In the genomic region with DNA sequence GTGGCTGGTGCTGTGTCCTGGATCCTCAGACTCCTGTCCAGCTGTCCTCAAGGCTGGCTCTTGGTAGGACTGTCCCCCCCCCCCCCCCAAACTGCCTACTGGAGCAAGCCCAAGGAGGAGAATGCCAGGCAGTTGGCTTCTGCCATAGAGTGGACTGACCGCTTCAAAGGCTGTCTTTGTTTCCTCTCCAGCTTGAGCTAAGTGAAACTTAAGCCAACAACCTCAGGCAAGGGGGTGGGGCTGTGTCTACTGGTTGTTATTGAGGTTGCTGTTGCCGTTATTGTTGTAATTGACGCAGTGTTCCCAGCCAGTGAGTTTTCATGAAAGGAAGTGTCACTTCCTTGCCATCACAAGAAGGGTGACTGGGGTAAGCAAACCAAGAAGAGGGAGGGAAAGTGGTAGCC, we compare ENCODE assay signal across 8 mouse cellular contexts. TPM values are rescaled to one million over a fixed set of nuclear protein-coding genes. Genes with fewer than 3 reads are reported as not detected.
DNase-seq lines count a peak whose midpoint lies in the region; ATAC-seq and TF ChIP-seq lines count a peak whose summit lies in the region.

No protein-coding gene starts in this region.

- H3K27me3 ChIP-seq in kidney, postnatal 0 days (ENCODE audit: insufficient read depth, low read length): no peaks in the 10 kb centered on the region
- H3K27me3 ChIP-seq in kidney, embryonic 14.5 days (ENCODE audit: control insufficient read depth, insufficient read depth, low read length): no peaks in the 10 kb centered on the region
- peaks cover 11% of the 10 kb centered on the region for H3K27me3 ChIP-seq in stomach, embryonic 15.5 days (replicated peaks)

- H3K9me3 ChIP-seq in kidney, postnatal 0 days (replicated peaks; ENCODE audit: low read length): no peaks in the 10 kb centered on the region
- H3K9me3 ChIP-seq in kidney, embryonic 14.5 days (ENCODE audit: control insufficient read depth, low read length): no peaks in the 10 kb centered on the region
- H3K9me3 ChIP-seq in stomach, embryonic 15.5 days: no peaks in the 10 kb centered on the region

- H3K9ac ChIP-seq in kidney, postnatal 0 days (ENCODE audit: low read depth, low read length): no peak overlapping the region
- H3K9ac ChIP-seq in kidney, embryonic 14.5 days (ENCODE audit: low read depth, low read length): no peak overlapping the region
- H3K9ac ChIP-seq in stomach, embryonic 15.5 days: no peak overlapping the region

- H3K4me3 ChIP-seq in kidney, postnatal 0 days (replicated peaks; ENCODE audit: low read depth, low read length): no peak overlapping the region
- H3K4me3 ChIP-seq in kidney, embryonic 14.5 days (ENCODE audit: low read length): no peak overlapping the region
- H3K4me3 ChIP-seq in stomach, embryonic 15.5 days (replicated peaks): no peak overlapping the region

- no peaks in the 10 kb centered on the region for H3K36me3 ChIP-seq in kidney, postnatal 0 days (ENCODE audit: insufficient read depth, low read length)
- H3K36me3 ChIP-seq in kidney, embryonic 14.5 days (ENCODE audit: control insufficient read depth, insufficient read depth, low read length): no peaks in the 10 kb centered on the region
- no peaks in the 10 kb centered on the region for H3K36me3 ChIP-seq in stomach, embryonic 15.5 days

- 26% methylated on average over 3 of the region's 3 CpGs for WGBS in kidney, postnatal 0 days
- 14% methylated on average over 3 of the region's 3 CpGs for whole genome bisulfite sequencing in kidney, embryonic 14.5 days
- WGBS in stomach, embryonic 15.5 days: 45% methylated on average over 3 of the region's 3 CpGs

- peak; percentile 49 for DNase-seq in kidney, postnatal 0 days (ENCODE audit: low spot score)
- peak; percentile 27 for DNase-seq in adipocyte (ENCODE audit: low spot score)
- DNase-seq in layer of hippocampus, adult 8-10 months (ENCODE audit: low spot score in 2 of 2): peak; percentile 65 to 79
- peak; percentile 78 for DNase-seq in lung, postnatal 25 days (ENCODE audit: low spot score)
- no peak for DNase-seq in kidney, postnatal 14 days

- H3K27ac ChIP-seq in kidney, postnatal 0 days: no peak overlapping the region
- H3K27ac ChIP-seq in kidney, embryonic 14.5 days (ENCODE audit: low read depth, low read length): no peak overlapping the region
- H3K27ac ChIP-seq in stomach, embryonic 15.5 days: no peak overlapping the region

- peak overlapping the region; percentile 94 for H3K4me2 ChIP-seq in kidney, postnatal 0 days (ENCODE audit: low read length)
- H3K4me2 ChIP-seq in kidney, embryonic 14.5 days (replicated peaks; ENCODE audit: low read depth, low read length): no peak overlapping the region
- H3K4me2 ChIP-seq in stomach, embryonic 15.5 days: peak overlapping the region; percentile 88

- H3K4me1 ChIP-seq in kidney, postnatal 0 days (replicated peaks; ENCODE audit: insufficient read depth, low read length): peaks cover 13% of the 10 kb centered on the region; the same call in 1 of the 2 replicates
- peaks cover 16% of the 10 kb centered on the region for H3K4me1 ChIP-seq in kidney, embryonic 14.5 days (ENCODE audit: control insufficient read depth, insufficient read depth, low read length)
- H3K4me1 ChIP-seq in stomach, embryonic 15.5 days: peaks cover 14% of the 10 kb centered on the region; the same call in 1 of the 2 replicates

- no peak for ATAC-seq in kidney, postnatal 0 days (replicated peaks; ENCODE audit: low FRiP score, low read depth)
- no peak for ATAC-seq in kidney, embryonic 14.5 days (ENCODE audit: low FRiP score, low TSS enrichment)
- peak; percentile 54 for ATAC-seq in granulocyte monocyte progenitor cell, adult 5-6 weeks (replicated peaks; ENCODE audit: poor library complexity, severe bottlenecking)
- ATAC-seq in stomach, embryonic 15.5 days (ENCODE audit: insufficient read depth, low FRiP score, low read depth): no peak

- no peak for TF ChIP-seq CTCF in kidney, postnatal 0 days (IDR thresholded peaks at IDR 0.05; ENCODE audit: low read depth)

RNA-seq across cellular contexts. Expression of gene Arid5a, which starts 2.0 kb away (rescaled TPM):
- polyA plus RNA-seq in kidney, postnatal 0 days (2015; fragmentation: Nextera tagmentation; extraction: Ambion mirVana): 6.7 and 7.4 TPM in 2 replicates
- 2.3 and 4.5 TPM in 2 replicates for polyA plus RNA-seq in kidney, embryonic 14.5 days (2014; fragmentation: Nextera tagmentation; extraction: Ambion mirVana)
- 36.0 and 42.2 TPM in 2 replicates for total RNA-seq in granulocyte monocyte progenitor cell, adult 5-6 weeks (2014; fragmentation: Nextera tagmentation)
- 33.7 and 33.9 TPM in 2 replicates for total RNA-seq in granulocyte monocyte progenitor cell, adult 5-6 weeks (2017)
- 10 to 100 TPM; 18.1 to 22.0 (median 18.8) TPM for total RNA-seq in layer of hippocampus, adult 8-10 months (2022)
- polyA plus RNA-seq in stomach, embryonic 15.5 days (2015; fragmentation: Nextera tagmentation; extraction: Ambion mirVana): 3.5 and 4.7 TPM in 2 replicates

RNA-seq across cellular contexts. Expression of gene Neurl3, which starts 35.0 kb away (rescaled TPM):
- 13.3 and 14.1 TPM in 2 replicates for polyA plus RNA-seq in kidney, postnatal 0 days (2015; fragmentation: Nextera tagmentation; extraction: Ambion mirVana)
- polyA plus RNA-seq in kidney, embryonic 14.5 days (2014; fragmentation: Nextera tagmentation; extraction: Ambion mirVana): 10.8 and 17.4 TPM in 2 replicates
- 9.8 and 13.1 TPM in 2 replicates for total RNA-seq in granulocyte monocyte progenitor cell, adult 5-6 weeks (2014; fragmentation: Nextera tagmentation)
- 14.4 and 17.5 TPM in 2 replicates for total RNA-seq in granulocyte monocyte progenitor cell, adult 5-6 weeks (2017)
- total RNA-seq in layer of hippocampus, adult 8-10 months (2022): 1 to 10 TPM in 2 of 4 experiments, under 1 TPM in 2; 0.41 to 3.4 (median 1.2) TPM
- 15.6 and 18.7 TPM in 2 replicates for polyA plus RNA-seq in stomach, embryonic 15.5 days (2015; fragmentation: Nextera tagmentation; extraction: Ambion mirVana)

RNA-seq across cellular contexts. Expression of gene Kansl3, which starts 59.5 kb away (rescaled TPM):
- 30.0 and 32.3 TPM in 2 replicates for polyA plus RNA-seq in kidney, postnatal 0 days (2015; fragmentation: Nextera tagmentation; extraction: Ambion mirVana)
- 30.2 and 46.2 TPM in 2 replicates for polyA plus RNA-seq in kidney, embryonic 14.5 days (2014; fragmentation: Nextera tagmentation; extraction: Ambion mirVana)
- total RNA-seq in granulocyte monocyte progenitor cell, adult 5-6 weeks (2014; fragmentation: Nextera tagmentation): 37.2 and 57.8 TPM in 2 replicates
- total RNA-seq in granulocyte monocyte progenitor cell, adult 5-6 weeks (2017): 36.9 and 40.2 TPM in 2 replicates
- total RNA-seq in layer of hippocampus, adult 8-10 months (2022): 10 to 100 TPM; 60.0 to 93.5 (median 78.2) TPM
- 36.4 and 37.4 TPM in 2 replicates for polyA plus RNA-seq in stomach, embryonic 15.5 days (2015; fragmentation: Nextera tagmentation; extraction: Ambion mirVana)
